Mouse (Mus musculus) heart, embryonic 11.5 days (tissue): ENCODE measurements around the gene 5530400C23Rik. TPM values are rescaled to one million over a fixed set of nuclear protein-coding genes. Genes with fewer than 3 reads are reported as not detected.
"Not testable (repeated sequence)": the region's sequence is repeated elsewhere in the genome, so short reads cannot be mapped to it uniquely, and the experiment has no call there.

Experiments used
- ATAC-seq: fragments of 200-750 bp; cut with Nextera tagmentation; replicated peaks from 2 replicates; pipeline ENCODE4 v1.8.0; 2017; ENCODE audit warnings: moderate library complexity; ENCODE audit not compliant: insufficient number of reproducible peaks, low FRiP score, low TSS enrichment
- H3K27ac ChIP-seq: fragments of 300-500 bp; sonication (generic); 2 replicates; pipeline ENCODE4 v1.5.1; 2014; ENCODE audit warnings: mild to moderate bottlenecking, low read depth, low read length
- H3K27me3 ChIP-seq: fragments of 300-500 bp; sonication (generic); 2 replicates; pipeline ENCODE4 v1.6.1; 2014; ENCODE audit warnings: mild to moderate bottlenecking, low read length, mixed read lengths; ENCODE audit not compliant: control insufficient read depth, insufficient read depth
- H3K36me3 ChIP-seq: fragments of 300-500 bp; sonication (generic); 2 replicates; pipeline ENCODE4 v1.6.1; 2014; ENCODE audit warnings: mild to moderate bottlenecking, low read length, moderate library complexity, mixed read lengths; ENCODE audit not compliant: control insufficient read depth, insufficient read depth
- H3K4me1 ChIP-seq: fragments of 300-500 bp; sonication (generic); 2 replicates; pipeline ENCODE4 v1.6.1; 2014; ENCODE audit warnings: low read length; ENCODE audit not compliant: control insufficient read depth, insufficient read depth
- H3K4me2 ChIP-seq: fragments of 300-500 bp; sonication (generic); 2 replicates; pipeline ENCODE4 v1.6.1; 2014; ENCODE audit warnings: mild to moderate bottlenecking, moderate library complexity
- H3K4me3 ChIP-seq: fragments of 300-500 bp; sonication (generic); 2 replicates; pipeline ENCODE4 v1.5.1; 2014; ENCODE audit warnings: low read depth, low read length
- H3K9ac ChIP-seq: fragments of 300-500 bp; sonication (generic); 2 replicates; pipeline ENCODE4 v1.6.1; 2014; ENCODE audit warnings: mild to moderate bottlenecking, low read depth, low read length, moderate library complexity
- H3K9me3 ChIP-seq: fragments of 300-500 bp; sonication (generic); replicated peaks from 2 replicates; pipeline ENCODE4 v1.6.1; 2016; ENCODE audit warnings: low read length; ENCODE audit not compliant: control insufficient read depth
- WGBS: fragments of 180-500 bp; shearing (Covaris S2); extraction: QIAGEN DNeasy Blood & Tissue Kit; methylation state at CpG from one replicate; pipeline ENCODE4 v1.1.7; 2014; ENCODE audit not compliant: insufficient replicate concordance; 5-methylcytosine and 5-hydroxymethylcytosine counted together
- polyA plus RNA-seq: library from polyadenylated mRNA; unstranded; fragments of >200 nt; fragmentation: Nextera tagmentation; extraction: Ambion mirVana; gene quantifications from 2 replicates; pipeline ENCODE4 v1.2.1, GENCODE M21; 2014

5530400C23Rik gene
- not detected in 2 replicates for polyA plus RNA-seq

- not testable (repeated sequence) for H3K4me1 ChIP-seq, ATAC-seq, H3K4me3 ChIP-seq, H3K4me2 ChIP-seq, H3K9ac ChIP-seq, H3K27ac ChIP-seq, H3K27me3 ChIP-seq, H3K36me3 ChIP-seq, H3K9me3 ChIP-seq
These were observed at the start of gene 5530400C23Rik for GRCm38 (mm10) chr6:133291916-133292315. TSS of gene 5530400C23Rik (plus strand) at chr6:133292216.

- Histone ChIP-seq H3K27ac (no peak overlapping the region), H3K36me3 (no peaks in the 10 kb centered on the region), H3K9me3 (no peaks in the 10 kb centered on the region), H3K4me1 (no peaks in the 10 kb centered on the region), H3K9ac (no peak overlapping the region), H3K27me3 (no peaks in the 10 kb centered on the region), H3K4me3 (no peak overlapping the region), H3K4me2 (no peak overlapping the region)
- 70% methylated on average over 3 of the region's 3 CpGs for WGBS
- ATAC-seq = no peak
These were observed 14.1 kb downstream of the 5530400C23Rik start for GRCm38 (mm10) chr6:133305952-133306715.

DNA sequence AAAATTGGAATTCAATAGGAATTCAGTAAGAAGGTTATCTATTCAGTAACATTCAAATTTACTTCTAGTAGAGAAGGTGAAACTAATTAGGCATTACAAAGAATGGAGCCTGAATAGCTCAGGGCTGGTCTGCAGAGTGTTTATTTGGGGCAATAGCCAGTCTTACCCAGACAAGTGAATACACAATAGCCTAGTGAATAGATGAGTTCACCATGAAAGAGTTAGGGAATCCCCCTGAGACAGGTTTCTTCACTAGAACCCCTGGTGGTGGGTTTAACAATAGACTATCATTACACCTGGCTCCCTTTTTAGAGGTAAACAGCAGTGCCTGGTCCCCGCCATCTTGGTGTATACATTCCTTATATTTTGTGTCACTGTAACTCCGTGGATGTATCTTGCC, 21.9 kb downstream of the 5530400C23Rik start:
- WGBS = 79% methylated on average over 2 of the region's 2 CpGs
- H3K27ac ChIP-seq, H3K36me3 ChIP-seq: not testable (repeated sequence)

GRCm38 (mm10) chr6:133338535-133338934, 46.5 kb downstream of the 5530400C23Rik start:
- ATAC-seq = no peak
- H3K4me2 ChIP-seq = no peak overlapping the region
- no peak overlapping the region for H3K27ac ChIP-seq
- H3K4me3 ChIP-seq = no peak overlapping the region
- no peaks in the 10 kb centered on the region for H3K4me1 ChIP-seq
- H3K9ac ChIP-seq = no peak overlapping the region
- 66% methylated on average over 1 of the region's 1 CpGs for WGBS
- H3K36me3 ChIP-seq = no peaks in the 10 kb centered on the region
- no peaks in the 10 kb centered on the region for H3K27me3 ChIP-seq
- H3K9me3 ChIP-seq = no peaks in the 10 kb centered on the region

More for the DNA sequence above, 21.9 kb downstream of the 5530400C23Rik start:
- not testable (repeated sequence) for H3K9me3 ChIP-seq, ATAC-seq, H3K27me3 ChIP-seq, H3K9ac ChIP-seq, H3K4me1 ChIP-seq, H3K4me2 ChIP-seq, H3K4me3 ChIP-seq

GRCm38 (mm10) chr6:133341731-133342130, 49.7 kb downstream of the 5530400C23Rik start:
- H3K27me3 ChIP-seq, H3K9me3 ChIP-seq, H3K27ac ChIP-seq, H3K4me1 ChIP-seq, H3K36me3 ChIP-seq, H3K4me3 ChIP-seq, H3K9ac ChIP-seq, H3K4me2 ChIP-seq: not testable (repeated sequence)
- 7% methylated on average over 5 of the region's 5 CpGs for WGBS
- peak; percentile 83 for ATAC-seq

Other genes with a start within 250 kb of the 5530400C23Rik start
- not detected in 2 replicates for gene Tas2r140, start 236.4 kb upstream of the 5530400C23Rik start, polyA plus RNA-seq
- gene Smim10l1, start 187.3 kb upstream of the 5530400C23Rik start, polyA plus RNA-seq = 56.5 and 61.2 TPM in 2 replicates